Mouse (Mus musculus) erythroblast, embryonic 14.5 days (primary cell): ENCODE data around the gene Mettl22.

ENCODE experiments used
- GATA1 ChIP-seq: IDR thresholded peaks from 2 replicates; pipeline ENCODE4 v1.6.1; 2012; ENCODE audit warnings: low read length, inconsistent platforms, mixed read lengths
- TAL1 ChIP-seq: IDR thresholded peaks from 3 replicates; pipeline ENCODE4 v1.6.1; 2012; ENCODE audit warnings: low read length, inconsistent platforms, mixed read lengths

DNA sequence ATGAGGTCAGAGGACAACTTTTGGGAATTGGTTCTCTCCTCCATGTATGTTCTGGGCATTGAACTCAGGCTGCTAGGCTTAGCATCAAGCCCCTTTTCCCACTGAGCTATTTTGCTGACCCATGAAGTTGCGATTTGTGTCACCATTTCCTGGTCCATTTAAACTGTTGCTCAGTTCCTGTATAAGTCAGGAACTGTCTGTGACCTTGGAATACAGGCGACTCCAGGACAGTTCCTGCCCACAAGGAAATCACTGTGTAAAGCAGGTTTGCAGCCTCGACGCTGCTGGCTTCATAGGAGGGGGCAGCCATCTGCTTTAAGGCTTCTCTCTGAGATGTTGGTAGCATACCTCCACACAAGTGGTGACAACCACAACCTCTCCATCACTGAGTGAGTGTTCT is 50.7 kb downstream of the Mettl22 start:
- TF ChIP-seq TAL1: no peak
- no peak for TF ChIP-seq GATA1
